Mouse (Mus musculus): ENCODE data around the gene Ttc12. TPM values are rescaled to one million over a fixed set of nuclear protein-coding genes. Genes with fewer than 3 reads are reported as not detected.
A peak's percentile ranks its signal among the peaks of the same experiment; 100 is the strongest.

Gene Ttc12
- polyA plus RNA-seq, 1 experiment from 2014 or later: 0.77 TPM

GRCm38 (mm10) chr9:49486805-49487656 is 1.0 kb upstream of the Ttc12 start:
- Histone ChIP-seq H3K4me2 (no peak overlapping the region), H3K27ac (ENCODE audit: low read depth, low read length) (no peak overlapping the region), H3K36me3 (ENCODE audit: control insufficient read depth, insufficient read depth, low read length) (no peaks in the 10 kb centered on the region), H3K4me3 (ENCODE audit: low read depth, low read length) (no peak overlapping the region; the same call in 1 of the 2 replicates), H3K27me3 (replicated peaks; ENCODE audit: control insufficient read depth, insufficient read depth, low read length) (no peaks in the 10 kb centered on the region; the same call in 1 of the 2 replicates), H3K9ac (ENCODE audit: low read depth, low read length) (no peak overlapping the region), H3K4me1 (replicated peaks; ENCODE audit: control insufficient read depth, insufficient read depth, low read length) (peaks cover 3% of the 10 kb centered on the region; the same call in 1 of the 2 replicates), H3K9me3 (ENCODE audit: control insufficient read depth, low read length) (no peaks in the 10 kb centered on the region)
- no peak for ATAC-seq (replicated peaks; ENCODE audit: low FRiP score)
- WGBS: 65% methylated on average over 9 of the region's 9 CpGs
- DNase-seq (ENCODE audit: low spot score): peak; percentile 27

GRCm38 (mm10) chr9:49485250-49485891 is 654 bp downstream of the Ttc12 start:
- Histone ChIP-seq H3K9ac (ENCODE audit: low read depth, low read length) (peak overlapping the region; percentile 43; the same call in 1 of the 2 replicates), H3K4me3 (ENCODE audit: low read depth, low read length) (peak overlapping the region; percentile 59), H3K4me2 (peak overlapping the region; percentile 81), H3K4me1 (replicated peaks; ENCODE audit: control insufficient read depth, insufficient read depth, low read length) (peaks cover 3% of the 10 kb centered on the region; the same call in 1 of the 2 replicates), H3K27ac (ENCODE audit: low read depth, low read length) (no peak overlapping the region), H3K9me3 (ENCODE audit: control insufficient read depth, low read length) (no peaks in the 10 kb centered on the region), H3K27me3 (replicated peaks; ENCODE audit: control insufficient read depth, insufficient read depth, low read length) (no peaks in the 10 kb centered on the region; the same call in 1 of the 2 replicates), H3K36me3 (ENCODE audit: control insufficient read depth, insufficient read depth, low read length) (no peaks in the 10 kb centered on the region)
- peak; percentile 31 for DNase-seq (ENCODE audit: low spot score)
- no peak; the same call in 1 of the 2 replicates for ATAC-seq (replicated peaks; ENCODE audit: low FRiP score)
- 6% methylated on average over 21 of the region's 21 CpGs for WGBS

- H3K4me2 ChIP-seq: no peak overlapping the region
- peaks cover 3% of the 10 kb centered on the region; the same call in 1 of the 2 replicates for H3K4me1 ChIP-seq (replicated peaks; ENCODE audit: control insufficient read depth, insufficient read depth, low read length)
- no peak overlapping the region for H3K9ac ChIP-seq (ENCODE audit: low read depth, low read length)
- H3K36me3 ChIP-seq (ENCODE audit: control insufficient read depth, insufficient read depth, low read length): no peaks in the 10 kb centered on the region
- ATAC-seq (replicated peaks; ENCODE audit: low FRiP score) (no peak), DNase-seq (ENCODE audit: low spot score) (peak; percentile 29)
- H3K9me3 ChIP-seq (ENCODE audit: control insufficient read depth, low read length): no peaks in the 10 kb centered on the region
- H3K4me3 ChIP-seq (ENCODE audit: low read depth, low read length): no peak overlapping the region
- WGBS: 42% methylated on average over 10 of the region's 10 CpGs
- no peak overlapping the region for H3K27ac ChIP-seq (ENCODE audit: low read depth, low read length)
- H3K27me3 ChIP-seq (replicated peaks; ENCODE audit: control insufficient read depth, insufficient read depth, low read length): no peaks in the 10 kb centered on the region
These were observed 2.7 kb downstream of the Ttc12 start for GRCm38 (mm10) chr9:49483316-49483715.

DNA sequence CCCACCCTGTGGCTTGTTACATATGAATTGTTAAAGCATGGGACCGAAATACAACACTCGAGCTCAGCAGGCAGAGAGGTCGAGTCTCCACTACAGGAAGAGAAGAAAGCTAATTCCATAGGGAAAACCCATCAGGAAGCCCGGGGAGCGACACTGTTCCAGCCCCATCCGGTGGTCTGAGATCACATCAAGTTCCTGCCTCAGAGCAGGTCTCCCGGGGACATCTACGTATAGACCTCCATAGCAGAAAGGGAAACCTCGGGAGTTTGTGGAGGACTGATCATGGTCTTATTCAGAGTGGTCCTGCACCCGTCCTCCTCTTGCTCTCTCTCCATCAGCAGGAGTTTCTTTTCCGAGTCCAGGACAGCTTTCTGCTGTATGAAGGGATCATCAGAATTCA is 13.9 kb downstream of the Ttc12 start:
- no peak for DNase-seq (ENCODE audit: low spot score)
- 57% methylated on average over 11 of the region's 11 CpGs for WGBS

GRCm38 (mm10) chr9:49470946-49471345 is 15.1 kb downstream of the Ttc12 start:
- 92% methylated on average over 6 of the region's 6 CpGs for WGBS
- no peak overlapping the region for H3K4me3 ChIP-seq (ENCODE audit: low read depth, low read length)
- DNase-seq (ENCODE audit: low spot score) (no peak), ATAC-seq (replicated peaks; ENCODE audit: low FRiP score) (no peak)
- no peak overlapping the region for H3K9ac ChIP-seq (ENCODE audit: low read depth, low read length)
- H3K27ac ChIP-seq (ENCODE audit: low read depth, low read length): no peak overlapping the region
- no peaks in the 10 kb centered on the region for H3K9me3 ChIP-seq (ENCODE audit: control insufficient read depth, low read length)
- no peaks in the 10 kb centered on the region for H3K4me1 ChIP-seq (replicated peaks; ENCODE audit: control insufficient read depth, insufficient read depth, low read length)
- H3K27me3 ChIP-seq (replicated peaks; ENCODE audit: control insufficient read depth, insufficient read depth, low read length): no peaks in the 10 kb centered on the region
- H3K36me3 ChIP-seq (ENCODE audit: control insufficient read depth, insufficient read depth, low read length): no peaks in the 10 kb centered on the region
- no peak overlapping the region for H3K4me2 ChIP-seq

More for the DNA sequence above, 13.9 kb downstream of the Ttc12 start:
- H3K27ac ChIP-seq (ENCODE audit: low read depth, low read length): no peak overlapping the region
- H3K4me1 ChIP-seq (replicated peaks; ENCODE audit: control insufficient read depth, insufficient read depth, low read length): no peaks in the 10 kb centered on the region
- H3K9ac ChIP-seq (ENCODE audit: low read depth, low read length): no peak overlapping the region
- H3K4me3 ChIP-seq (ENCODE audit: low read depth, low read length): no peak overlapping the region
- no peaks in the 10 kb centered on the region for H3K27me3 ChIP-seq (replicated peaks; ENCODE audit: control insufficient read depth, insufficient read depth, low read length)
- no peak overlapping the region for H3K4me2 ChIP-seq
- ATAC-seq (replicated peaks; ENCODE audit: low FRiP score): no peak
- no peaks in the 10 kb centered on the region for H3K36me3 ChIP-seq (ENCODE audit: control insufficient read depth, insufficient read depth, low read length)
- no peaks in the 10 kb centered on the region for H3K9me3 ChIP-seq (ENCODE audit: control insufficient read depth, low read length)

- Histone ChIP-seq H3K36me3 (ENCODE audit: control insufficient read depth, insufficient read depth, low read length) (no peaks in the 10 kb centered on the region), H3K9ac (ENCODE audit: low read depth, low read length) (no peak overlapping the region), H3K27me3 (replicated peaks; ENCODE audit: control insufficient read depth, insufficient read depth, low read length) (no peaks in the 10 kb centered on the region), H3K4me1 (replicated peaks; ENCODE audit: control insufficient read depth, insufficient read depth, low read length) (no peaks in the 10 kb centered on the region), H3K4me2 (no peak overlapping the region), H3K27ac (ENCODE audit: low read depth, low read length) (no peak overlapping the region), H3K9me3 (ENCODE audit: control insufficient read depth, low read length) (no peaks in the 10 kb centered on the region), H3K4me3 (ENCODE audit: low read depth, low read length) (no peak overlapping the region)
- 95% methylated on average over 19 of the region's 19 CpGs for WGBS
- peak; percentile 21 for DNase-seq (ENCODE audit: low spot score)
- ATAC-seq (replicated peaks; ENCODE audit: low FRiP score): no peak
These were observed 16.0 kb downstream of the Ttc12 start for GRCm38 (mm10) chr9:49470006-49470405.

- Histone ChIP-seq H3K27ac (ENCODE audit: low read depth, low read length) (no peak overlapping the region), H3K4me1 (replicated peaks; ENCODE audit: control insufficient read depth, insufficient read depth, low read length) (no peaks in the 10 kb centered on the region), H3K4me3 (ENCODE audit: low read depth, low read length) (no peak overlapping the region), H3K9me3 (ENCODE audit: control insufficient read depth, low read length) (no peaks in the 10 kb centered on the region), H3K36me3 (ENCODE audit: control insufficient read depth, insufficient read depth, low read length) (no peaks in the 10 kb centered on the region), H3K4me2 (no peak overlapping the region), H3K9ac (ENCODE audit: low read depth, low read length) (no peak overlapping the region), H3K27me3 (replicated peaks; ENCODE audit: control insufficient read depth, insufficient read depth, low read length) (no peaks in the 10 kb centered on the region)
- ATAC-seq (replicated peaks; ENCODE audit: low FRiP score) (no peak), DNase-seq (ENCODE audit: low spot score) (no peak)
- WGBS: 73% methylated on average over 3 of the region's 3 CpGs
These were observed 29.9 kb downstream of the Ttc12 start for GRCm38 (mm10) chr9:49456136-49456535.

- H3K27me3 ChIP-seq (replicated peaks; ENCODE audit: control insufficient read depth, insufficient read depth, low read length): no peaks in the 10 kb centered on the region
- H3K4me1 ChIP-seq (replicated peaks; ENCODE audit: control insufficient read depth, insufficient read depth, low read length): no peaks in the 10 kb centered on the region
- 83% methylated on average over 1 of the region's 1 CpGs for WGBS
- no peaks in the 10 kb centered on the region for H3K9me3 ChIP-seq (ENCODE audit: control insufficient read depth, low read length)
- no peaks in the 10 kb centered on the region for H3K36me3 ChIP-seq (ENCODE audit: control insufficient read depth, insufficient read depth, low read length)
- H3K4me2 ChIP-seq: no peak overlapping the region
- DNase-seq (ENCODE audit: low spot score): no peak
- no peak overlapping the region for H3K9ac ChIP-seq (ENCODE audit: low read depth, low read length)
- no peak for ATAC-seq (replicated peaks; ENCODE audit: low FRiP score)
- no peak overlapping the region for H3K4me3 ChIP-seq (ENCODE audit: low read depth, low read length)
- no peak overlapping the region for H3K27ac ChIP-seq (ENCODE audit: low read depth, low read length)
These were observed 33.6 kb downstream of the Ttc12 start for GRCm38 (mm10) chr9:49452396-49452795.

All from liver, embryonic 11.5 days (tissue).